Mouse (Mus musculus): Measurements from ENCODE around the gene Neu1. TPM values are rescaled to one million over a fixed set of nuclear protein-coding genes. Genes with fewer than 3 reads are reported as not detected.
"Not testable (repeated sequence)": the region's sequence is repeated elsewhere in the genome, so short reads cannot be mapped to it uniquely, and the experiment has no call there.

Gene Neu1
- polyA plus RNA-seq, 2 experiments: 9.7 to 10.1 TPM

DNA sequence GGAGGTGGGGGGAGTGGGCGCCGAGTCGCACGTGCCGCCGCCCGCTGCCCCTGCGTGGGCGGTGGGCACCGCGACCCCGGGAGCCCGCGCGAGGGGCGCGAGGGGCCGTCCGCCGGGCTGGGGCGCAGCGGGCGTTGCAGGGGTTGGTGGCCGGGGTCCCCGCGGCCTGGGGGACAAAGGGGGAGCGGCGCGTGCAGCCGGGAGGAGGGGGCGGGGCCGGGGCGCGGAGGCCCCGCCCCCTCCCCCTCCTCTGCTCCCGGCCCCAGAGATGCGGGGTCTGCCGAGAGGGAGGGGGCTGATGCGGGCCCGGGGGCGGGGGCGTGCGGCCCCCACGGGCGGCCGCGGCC, 32.4 kb upstream of the Neu1 start:
- Histone ChIP-seq H3K36me3 (replicated peaks; ENCODE audit: control insufficient read depth, insufficient read depth, low read depth) (peaks cover 3% of the 10 kb centered on the region), H3K27me3 (ENCODE audit: control insufficient read depth, insufficient read depth, low read length) (no peaks in the 10 kb centered on the region), H3K4me2 (ENCODE audit: low read depth) (peak overlapping the region; percentile 97), H3K4me3 (ENCODE audit: insufficient read depth in 1 of 2, low read depth in 2 of 2, low read length in 2 of 2) (peak overlapping the region; percentile 64 to 85), H3K9ac (replicated peaks) (peak overlapping the region; percentile 85), H3K9me3 (ENCODE audit: control insufficient read depth, low read length) (no peaks in the 10 kb centered on the region), H3K4me1 (replicated peaks; ENCODE audit: control insufficient read depth in 2 of 2, insufficient read depth in 2 of 2, low read length in 1 of 2) (peaks cover 7 to 15% of the 10 kb centered on the region in 2 experiments), H3K27ac (peak overlapping the region; percentile 75)
- DNase-seq (ENCODE audit: low read depth in 3 of 3, low spot score in 3 of 3) (no peak), ATAC-seq (ENCODE audit: insufficient read depth) (no peak)
- TF ChIP-seq EP300 (IDR thresholded peaks at IDR 0.05; ENCODE audit: low read depth) (no peak), CTCF (IDR thresholded peaks at IDR 0.05; ENCODE audit: low read depth) (no peak)
- under 1% methylated on average over 24 of the region's 47 CpGs for WGBS (ENCODE audit: insufficient replicate concordance)

DNA sequence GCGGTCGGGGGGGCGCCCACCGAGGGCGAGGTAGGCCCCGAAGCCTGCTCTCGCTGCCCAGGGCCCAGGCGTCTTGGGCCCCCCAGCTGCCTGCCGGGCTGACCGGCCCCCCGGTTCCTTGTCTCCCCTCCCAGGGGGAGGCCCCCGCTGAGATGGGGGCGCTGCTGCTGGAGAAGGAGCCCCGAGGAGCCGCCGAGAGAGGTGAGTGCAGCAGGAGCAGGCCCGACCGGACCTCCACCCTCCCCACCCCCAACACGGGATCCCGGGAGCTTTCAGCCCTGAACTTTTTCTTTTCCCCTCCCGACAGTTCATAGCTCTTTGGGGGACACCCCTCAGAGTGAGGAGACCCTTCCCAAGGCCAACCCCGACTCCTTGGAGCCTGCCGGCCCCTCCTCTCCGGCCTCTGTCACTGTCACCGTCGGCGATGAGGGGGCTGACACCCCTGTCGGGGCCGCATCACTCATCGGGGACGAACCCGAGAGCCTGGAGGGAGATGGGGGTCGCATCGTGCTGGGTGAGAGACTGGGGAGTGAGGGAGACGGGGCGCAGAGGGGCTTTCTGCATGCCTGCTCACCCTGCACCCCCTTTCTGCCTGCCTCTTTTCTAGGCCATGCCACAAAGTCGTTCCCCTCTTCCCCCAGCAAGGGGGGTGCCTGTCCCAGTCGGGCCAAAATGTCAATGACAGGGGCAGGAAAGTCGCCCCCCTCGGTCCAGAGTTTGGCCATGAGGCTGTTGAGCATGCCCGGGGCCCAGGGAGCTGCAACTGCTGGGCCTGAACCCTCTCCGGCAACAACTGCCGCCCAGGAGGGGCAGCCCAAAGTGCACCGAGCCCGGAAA, 31.8 kb upstream of the Neu1 start:
- TF ChIP-seq CTCF (IDR thresholded peaks at IDR 0.05; ENCODE audit: low read depth): no peak; the same call in 1 of the 2 replicates
- TF ChIP-seq EP300 (IDR thresholded peaks at IDR 0.05; ENCODE audit: low read depth): no peak
- Histone ChIP-seq H3K9me3 (ENCODE audit: control insufficient read depth, low read length) (no peaks in the 10 kb centered on the region), H3K4me2 (ENCODE audit: low read depth) (peak overlapping the region; percentile 97), H3K4me3 (ENCODE audit: insufficient read depth in 1 of 2, low read depth in 2 of 2, low read length in 2 of 2) (peak overlapping the region; percentile 64 to 85), H3K9ac (replicated peaks) (peak overlapping the region; percentile 85), H3K4me1 (replicated peaks; ENCODE audit: control insufficient read depth in 2 of 2, insufficient read depth in 2 of 2, low read length in 1 of 2) (peaks cover 6 to 13% of the 10 kb centered on the region in 2 experiments), H3K36me3 (replicated peaks; ENCODE audit: control insufficient read depth, insufficient read depth, low read depth) (peaks cover 3% of the 10 kb centered on the region), H3K27ac (peak overlapping the region; percentile 75), H3K27me3 (ENCODE audit: control insufficient read depth, insufficient read depth, low read length) (no peaks in the 10 kb centered on the region)
- DNase-seq (ENCODE audit: low read depth in 3 of 3, low spot score in 3 of 3) (no peak), ATAC-seq (ENCODE audit: insufficient read depth) (no peak)
- WGBS (ENCODE audit: insufficient replicate concordance): under 1% methylated on average over 43 of the region's 45 CpGs

DNA sequence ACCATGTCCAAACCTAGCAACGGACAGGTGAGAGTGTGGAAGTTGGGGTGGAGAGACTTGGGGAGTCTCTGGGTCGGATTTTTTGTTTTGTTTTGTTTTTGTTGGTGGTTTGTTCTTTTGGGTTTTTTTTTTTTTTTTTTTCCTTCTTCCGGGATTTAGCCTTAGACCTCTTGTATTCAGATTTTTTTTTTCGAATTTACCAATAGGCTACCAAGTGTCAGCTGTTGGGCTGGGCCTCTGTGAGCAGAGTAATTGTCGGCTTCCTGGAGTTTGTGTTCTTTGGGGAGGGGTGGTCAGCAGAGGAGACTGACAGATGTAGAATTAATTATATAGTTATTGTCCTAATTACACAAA, 31.2 kb upstream of the Neu1 start:
- ATAC-seq (ENCODE audit: insufficient read depth): no peak
- peak overlapping the region; percentile 85 for H3K9ac ChIP-seq (replicated peaks)
- H3K27ac ChIP-seq: peak overlapping the region; percentile 75
- H3K4me3 ChIP-seq (ENCODE audit: insufficient read depth in 1 of 2, low read depth in 2 of 2, low read length in 2 of 2): peak overlapping the region; percentile 64 to 85
- no peak; the same call in 1 of the 2 replicates for TF ChIP-seq CTCF (IDR thresholded peaks at IDR 0.05; ENCODE audit: low read depth)
- TF ChIP-seq EP300 (IDR thresholded peaks at IDR 0.05; ENCODE audit: low read depth): no peak
- DNase-seq (ENCODE audit: low read depth in 3 of 3, low spot score in 3 of 3): no peak
- peak overlapping the region; percentile 97 for H3K4me2 ChIP-seq (ENCODE audit: low read depth)
- H3K4me1 ChIP-seq (replicated peaks; ENCODE audit: control insufficient read depth in 2 of 2, insufficient read depth in 2 of 2, low read length in 1 of 2): peaks cover 6 to 13% of the 10 kb centered on the region in 2 experiments
- H3K36me3 ChIP-seq (replicated peaks; ENCODE audit: control insufficient read depth, insufficient read depth, low read depth): peaks cover 3% of the 10 kb centered on the region
- 3% methylated on average over 5 of the region's 5 CpGs for WGBS (ENCODE audit: insufficient replicate concordance)
- H3K9me3 ChIP-seq (ENCODE audit: control insufficient read depth, low read length): no peaks in the 10 kb centered on the region
- H3K27me3 ChIP-seq (ENCODE audit: control insufficient read depth, insufficient read depth, low read length): no peaks in the 10 kb centered on the region

DNA sequence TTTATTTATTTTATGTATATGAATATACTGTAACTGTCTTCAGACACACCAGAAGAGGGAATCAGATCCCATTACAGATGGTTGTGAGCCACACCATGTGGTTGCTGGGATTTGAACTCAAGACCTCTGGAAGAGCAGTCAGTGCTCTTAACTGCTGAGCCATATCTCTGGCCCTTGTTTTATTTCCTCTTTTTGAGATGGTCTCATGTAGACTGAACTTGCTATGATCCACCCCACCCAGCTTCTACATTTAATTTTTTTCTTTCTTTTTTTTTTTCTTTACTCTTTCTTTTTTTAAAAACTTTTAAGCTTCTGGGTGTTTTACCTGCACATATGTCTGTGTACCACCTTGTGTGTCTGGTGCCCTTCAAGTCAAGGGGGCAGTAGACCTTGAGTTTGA, 30.2 kb upstream of the Neu1 start:
- not testable (repeated sequence) for H3K36me3 ChIP-seq (replicated peaks; ENCODE audit: control insufficient read depth, insufficient read depth, low read depth); H3K4me3 ChIP-seq (ENCODE audit: insufficient read depth in 1 of 2, low read depth in 2 of 2, low read length in 2 of 2); H3K4me2 ChIP-seq (ENCODE audit: low read depth); H3K9ac ChIP-seq (replicated peaks); ATAC-seq (ENCODE audit: insufficient read depth); DNase-seq (ENCODE audit: low read depth in 3 of 3, low spot score in 3 of 3); H3K27me3 ChIP-seq (ENCODE audit: control insufficient read depth, insufficient read depth, low read length); H3K27ac ChIP-seq; H3K9me3 ChIP-seq (ENCODE audit: control insufficient read depth, low read length)
- H3K4me1 ChIP-seq (replicated peaks; ENCODE audit: control insufficient read depth in 2 of 2, insufficient read depth in 2 of 2, low read length in 1 of 2): peaks cover 6 to 13% of the 10 kb centered on the region in 2 experiments

DNA sequence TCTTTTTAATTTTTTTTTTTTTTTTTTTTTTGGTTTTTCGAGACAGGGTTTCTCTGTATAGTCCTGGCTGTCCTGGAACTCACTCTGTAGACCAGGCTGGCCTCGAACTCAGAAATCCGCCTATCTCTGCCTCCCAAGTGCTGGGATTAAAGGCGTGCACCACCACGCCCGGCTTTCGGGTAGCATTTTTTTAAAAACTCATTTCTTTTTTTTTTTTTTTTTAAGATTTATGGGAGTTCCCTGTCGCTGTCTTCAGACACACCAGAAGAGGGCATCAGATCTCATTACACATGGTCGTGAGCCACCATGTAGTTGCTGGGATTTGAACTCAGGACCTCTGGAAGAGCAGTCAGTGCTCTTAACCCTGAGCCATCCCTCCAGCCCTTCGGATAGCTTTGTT, 29.1 kb upstream of the Neu1 start:
- not testable (repeated sequence) for H3K4me3 ChIP-seq (ENCODE audit: insufficient read depth in 1 of 2, low read depth in 2 of 2, low read length in 2 of 2); H3K9me3 ChIP-seq (ENCODE audit: control insufficient read depth, low read length); DNase-seq (ENCODE audit: low read depth in 3 of 3, low spot score in 3 of 3); H3K27ac ChIP-seq; H3K4me2 ChIP-seq (ENCODE audit: low read depth); H3K27me3 ChIP-seq (ENCODE audit: control insufficient read depth, insufficient read depth, low read length); ATAC-seq (ENCODE audit: insufficient read depth); H3K9ac ChIP-seq (replicated peaks)
- WGBS (ENCODE audit: insufficient replicate concordance): 73% methylated on average over 9 of the region's 10 CpGs
- peaks cover 14% of the 10 kb centered on the region for H3K36me3 ChIP-seq (replicated peaks; ENCODE audit: control insufficient read depth, insufficient read depth, low read depth)
- H3K4me1 ChIP-seq (replicated peaks; ENCODE audit: control insufficient read depth in 2 of 2, insufficient read depth in 2 of 2, low read length in 1 of 2): peaks cover 6 to 13% of the 10 kb centered on the region in 2 experiments

Data from liver, embryonic 14.5 days (tissue).